Mouse (Mus musculus): ENCODE data around the gene Dhdds.

Gene Dhdds

GRCm38 (mm10) chr4:134000466-134001438, at the start of gene Dhdds:
Gene Dhdds, minus strand, starts transcription at chr4:134000918.
- DNase-seq (ENCODE audit: extremely low spot score, low read depth, low spot score): peak; percentile 94

- no peak for DNase-seq (ENCODE audit: extremely low spot score, low read depth, low spot score)
Observed at GRCm38 (mm10) chr4:134047648-134048047, 46.9 kb upstream of the Dhdds start.

GRCm38 (mm10) chr4:134043041-134043440, 42.3 kb upstream of the Dhdds start:
- DNase-seq (ENCODE audit: extremely low spot score, low read depth, low spot score): no peak

- DNase-seq (ENCODE audit: extremely low spot score, low read depth, low spot score): no peak
Observed at GRCm38 (mm10) chr4:134041317-134042123, 40.8 kb upstream of the Dhdds start.

GRCm38 (mm10) chr4:134035953-134036352, 35.2 kb upstream of the Dhdds start:
- DNase-seq (ENCODE audit: extremely low spot score, low read depth, low spot score): no peak

- no peak for DNase-seq (ENCODE audit: extremely low spot score, low read depth, low spot score)
Observed at GRCm38 (mm10) chr4:134025802-134026201, 25.1 kb upstream of the Dhdds start.

GRCm38 (mm10) chr4:134020621-134021020, 19.9 kb upstream of the Dhdds start:
- no peak for DNase-seq (ENCODE audit: extremely low spot score, low read depth, low spot score)

GRCm38 (mm10) chr4:134019641-134020351, 19.1 kb upstream of the Dhdds start:
- no peak for DNase-seq (ENCODE audit: extremely low spot score, low read depth, low spot score)

- DNase-seq (ENCODE audit: extremely low spot score, low read depth, low spot score): no peak
Observed at GRCm38 (mm10) chr4:134019210-134019609, 18.5 kb upstream of the Dhdds start.

GRCm38 (mm10) chr4:134018779-134019145, 18.0 kb upstream of the Dhdds start, which contains the start of gene Lin28a:
Gene Lin28a, minus strand, starts transcription at chr4:134018841.
- no peak for DNase-seq (ENCODE audit: extremely low spot score, low read depth, low spot score)

- no peak for DNase-seq (ENCODE audit: extremely low spot score, low read depth, low spot score)
Observed at GRCm38 (mm10) chr4:134018038-134018778, 17.5 kb upstream of the Dhdds start.

GRCm38 (mm10) chr4:134017201-134017865, 16.6 kb upstream of the Dhdds start:
- DNase-seq (ENCODE audit: extremely low spot score, low read depth, low spot score): no peak

GRCm38 (mm10) chr4:134016767-134017166, 16.0 kb upstream of the Dhdds start:
- no peak for DNase-seq (ENCODE audit: extremely low spot score, low read depth, low spot score)

GRCm38 (mm10) chr4:134016208-134016607, 15.5 kb upstream of the Dhdds start:
- DNase-seq (ENCODE audit: extremely low spot score, low read depth, low spot score): no peak

- no peak for DNase-seq (ENCODE audit: extremely low spot score, low read depth, low spot score)
Observed at GRCm38 (mm10) chr4:134012858-134013528, 12.3 kb upstream of the Dhdds start.

- DNase-seq (ENCODE audit: extremely low spot score, low read depth, low spot score): no peak
Observed at GRCm38 (mm10) chr4:134011450-134012414, 11.0 kb upstream of the Dhdds start.

GRCm38 (mm10) chr4:134009709-134010108, 9.0 kb upstream of the Dhdds start:
- no peak for DNase-seq (ENCODE audit: extremely low spot score, low read depth, low spot score)

- DNase-seq (ENCODE audit: extremely low spot score, low read depth, low spot score): no peak
Observed at GRCm38 (mm10) chr4:134006845-134007244, 6.1 kb upstream of the Dhdds start.
